ENCODE assay signal across 24 mouse cellular contexts in the genomic region with DNA sequence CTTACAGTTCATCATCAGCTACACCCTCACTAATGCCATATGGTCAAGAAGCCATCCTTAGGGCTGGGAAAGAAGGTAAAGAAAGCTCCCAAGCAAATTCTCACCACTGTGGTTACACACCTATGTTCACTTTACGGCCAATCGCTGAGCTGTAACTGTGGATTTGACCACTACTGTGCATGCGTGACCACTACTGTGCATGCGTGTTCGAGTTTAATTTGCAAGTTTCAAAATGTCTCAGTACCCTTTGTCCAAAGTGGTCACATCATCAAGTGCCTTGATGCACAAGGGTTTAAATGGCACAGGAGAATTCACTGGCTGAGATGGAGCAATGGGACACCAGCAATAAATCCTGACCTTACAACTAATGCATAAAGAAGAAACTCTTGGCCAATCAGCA.
"Had no signal": no experiment of that assay in that cellular context is flagged by ENCODE, and none has a peak within 500 bp of the region (broad histone marks: within the 10 kb centered on the region; RNA-seq: fewer than 3 reads in every experiment).

No protein-coding gene starts in this region.

- DNase-seq: gastrocnemius, postnatal 36 days; heart, adult 11 months; heart, adult 2 months; heart, postnatal 14 days; heart, postnatal 36 days; kidney, adult 18-20 months; kidney, postnatal 14 days; kidney, postnatal 36 days; layer of hippocampus, adult 9-11 months; layer of hippocampus, postnatal 36 days; left cerebral cortex, postnatal 4 days; liver; liver, embryonic 13.5 days had no signal

- H3K9me3 ChIP-seq: heart, embryonic 13.5 days; heart, embryonic 15.5 days; intestine, embryonic 15.5 days; kidney, embryonic 15.5 days; liver, embryonic 13.5 days had no signal

- H3K36me3 ChIP-seq: heart, embryonic 13.5 days; heart, embryonic 15.5 days; intestine, embryonic 15.5 days; kidney, embryonic 15.5 days; liver, embryonic 13.5 days had no signal

- H3K4me2 ChIP-seq: heart, embryonic 11.5 days; heart, embryonic 13.5 days; heart, embryonic 15.5 days; hindbrain, embryonic 14.5 days; intestine, embryonic 15.5 days; kidney, embryonic 15.5 days; liver, embryonic 11.5 days; liver, embryonic 13.5 days had no signal

- H3K27me3 ChIP-seq: heart, embryonic 13.5 days; heart, embryonic 15.5 days; intestine, embryonic 15.5 days; kidney, embryonic 15.5 days; liver, embryonic 13.5 days had no signal

- H3K9ac ChIP-seq: heart, embryonic 13.5 days; heart, embryonic 15.5 days; hindbrain, embryonic 14.5 days; intestine, embryonic 15.5 days; kidney, embryonic 15.5 days; liver, embryonic 13.5 days had no signal

- H3K27ac ChIP-seq: heart, adult 2 months; heart, embryonic 13.5 days; heart, embryonic 15.5 days; hindbrain, embryonic 14.5 days; intestine, embryonic 15.5 days; kidney, embryonic 15.5 days; kidney, postnatal 0 days; liver, embryonic 13.5 days had no signal

- ATAC-seq: hindbrain, embryonic 16.5 days; inflammation-experienced regulatory T-cells, adult 6 months; intestine, embryonic 15.5 days; intestine, postnatal 0 days had no signal

- H3K4me1 ChIP-seq: intestine, embryonic 15.5 days; kidney, embryonic 15.5 days; liver, embryonic 13.5 days had no signal

- H3K4me3 ChIP-seq: heart, adult 2 months; heart, embryonic 13.5 days; heart, embryonic 15.5 days; intestine, embryonic 15.5 days; kidney, embryonic 15.5 days; liver, embryonic 13.5 days had no signal
